Mouse (Mus musculus) spleen, adult 2 months (tissue): ENCODE results near the gene Ifit3. TPM values are rescaled to one million over a fixed set of nuclear protein-coding genes. Genes with fewer than 3 reads are reported as not detected.
"Not testable (repeated sequence)": the region's sequence is repeated elsewhere in the genome, so short reads cannot be mapped to it uniquely, and the experiment has no call there.

Experiments used
- DNase-seq, 2 experiments: peaks; one replicate each; pipeline versions ENCODE4 v3.0.0 to v3.0.0-alpha.2; 2012 to 2021; ENCODE audit warnings: low spot score in 2 of 2, low read depth in 1 of 2
- H3K27ac ChIP-seq: fragments of 200-500 bp; 2 replicates; pipeline ENCODE4 v1.5.1; 2012; ENCODE audit warnings: low read length, inconsistent platforms; ENCODE audit not compliant: insufficient read depth
- H3K27me3 ChIP-seq: fragments of 200-500 bp; 2 replicates; pipeline ENCODE4 v1.6.1; 2012; ENCODE audit warnings: mild to moderate bottlenecking, moderate library complexity, low read length, inconsistent platforms; ENCODE audit not compliant: control insufficient read depth, insufficient read depth
- H3K36me3 ChIP-seq: fragments of 200-500 bp; 2 replicates; pipeline ENCODE4 v1.6.1; 2012; ENCODE audit warnings: mild to moderate bottlenecking, low read length, inconsistent platforms; ENCODE audit not compliant: control insufficient read depth, insufficient read depth
- H3K4me1 ChIP-seq: fragments of 200-500 bp; 2 replicates; pipeline ENCODE4 v1.6.1; 2011; ENCODE audit warnings: inconsistent platforms; ENCODE audit not compliant: control insufficient read depth, insufficient read depth, insufficient read length
- H3K4me3 ChIP-seq: fragments of 200-500 bp; 2 replicates; pipeline ENCODE4 v1.5.1; 2011; ENCODE audit warnings: mild to moderate bottlenecking, inconsistent platforms; ENCODE audit not compliant: insufficient read depth, insufficient read length; ENCODE audit errors: extremely low read depth
- CTCF ChIP-seq: fragments of 200-500 bp; IDR thresholded peaks from 2 replicates; pipeline ENCODE4 v1.5.1; 2011; ENCODE audit warnings: mild to moderate bottlenecking, inconsistent platforms; ENCODE audit not compliant: insufficient read depth, insufficient read length, insufficient replicate concordance; ENCODE audit errors: extremely low read depth
- POLR2A ChIP-seq: fragments of 200-500 bp; IDR thresholded peaks from 2 replicates; pipeline ENCODE4 v1.6.1; 2011; ENCODE audit warnings: low read depth, low read length, inconsistent platforms
- WGBS: fragments of 180-500 bp; shearing (Covaris S2); methylation state at CpG from one replicate; pipeline ENCODE4 v1.1.7; 2018; 5-methylcytosine and 5-hydroxymethylcytosine counted together
- polyA plus RNA-seq: library from polyadenylated mRNA; depleted of rRNA; stranded (reverse); fragments of >200 nt; gene quantifications from 2 replicates; pipeline ENCODE4 v1.2.3, GENCODE M21; 2012

The Ifit3 gene
- polyA plus RNA-seq, 1 experiment = 2.8 TPM

- WGBS = 42% methylated on average over 4 of the region's 4 CpGs
- Histone ChIP-seq H3K36me3 (peaks cover 8% of the 10 kb centered on the region; the same call in 1 of the 2 replicates), H3K4me3 (no peak overlapping the region; the same call in 1 of the 2 replicates), H3K4me1 (peaks cover 10% of the 10 kb centered on the region), H3K27me3 (no peaks in the 10 kb centered on the region), H3K27ac (peak overlapping the region; percentile 41)
- DNase-seq = no peak
- no peak for TF ChIP-seq POLR2A
- no peak for TF ChIP-seq CTCF
Observed at GRCm38 (mm10) chr19:34569896-34570476, 13.3 kb upstream of the Ifit3 start.

- Histone ChIP-seq H3K4me1 (peaks cover 10% of the 10 kb centered on the region), H3K36me3 (peaks cover 8% of the 10 kb centered on the region; the same call in 1 of the 2 replicates), H3K27ac (no peak overlapping the region), H3K27me3 (no peaks in the 10 kb centered on the region), H3K4me3 (no peak overlapping the region)
- 88% methylated on average over 1 of the region's 1 CpGs for WGBS
- TF ChIP-seq CTCF (no peak), POLR2A (no peak)
- DNase-seq = no peak
Observed at GRCm38 (mm10) chr19:34571080-34571479, 12.3 kb upstream of the Ifit3 start.

GRCm38 (mm10) chr19:34573650-34574049 is 9.7 kb upstream of the Ifit3 start:
- TF ChIP-seq CTCF (no peak), POLR2A (no peak)
- WGBS = 95% methylated on average over 5 of the region's 5 CpGs
- Histone ChIP-seq H3K36me3 (peaks cover 8% of the 10 kb centered on the region; the same call in 1 of the 2 replicates), H3K4me3 (no peak overlapping the region), H3K4me1 (peaks cover 10% of the 10 kb centered on the region), H3K27me3 (no peaks in the 10 kb centered on the region), H3K27ac (no peak overlapping the region)
- DNase-seq = no peak

- DNase-seq = no peak
- Histone ChIP-seq H3K36me3 (peaks cover 8% of the 10 kb centered on the region; the same call in 1 of the 2 replicates), H3K27ac (no peak overlapping the region), H3K27me3 (no peaks in the 10 kb centered on the region), H3K4me3 (no peak overlapping the region), H3K4me1 (no peaks in the 10 kb centered on the region)
- 94% methylated on average over 1 of the region's 1 CpGs for WGBS
- TF ChIP-seq POLR2A = no peak
- no peak for TF ChIP-seq CTCF
Observed at GRCm38 (mm10) chr19:34577121-34577520, 6.2 kb upstream of the Ifit3 start.

- 68% methylated on average over 2 of the region's 2 CpGs for WGBS
- H3K27ac ChIP-seq = peak overlapping the region; percentile 57; the same call in 1 of the 2 replicates
- H3K27me3 ChIP-seq, DNase-seq, H3K4me3 ChIP-seq, H3K4me1 ChIP-seq, H3K36me3 ChIP-seq: not testable (repeated sequence)
Observed at GRCm38 (mm10) chr19:34582696-34583095, 635 bp upstream of the Ifit3 start.

- not testable (repeated sequence) for H3K36me3 ChIP-seq, H3K27me3 ChIP-seq, DNase-seq, H3K4me1 ChIP-seq, H3K27ac ChIP-seq, H3K4me3 ChIP-seq
- WGBS = 68% methylated on average over 5 of the region's 5 CpGs
Observed at GRCm38 (mm10) chr19:34585740-34586458, 2.6 kb downstream of the Ifit3 start.

GRCm38 (mm10) chr19:34587898-34588692 is 4.8 kb downstream of the Ifit3 start:
- H3K27ac ChIP-seq = peak overlapping the region; percentile 57; the same call in 1 of the 2 replicates
- not testable (repeated sequence) for H3K4me3 ChIP-seq, H3K27me3 ChIP-seq, H3K36me3 ChIP-seq, DNase-seq, H3K4me1 ChIP-seq
- 64% methylated on average over 8 of the region's 12 CpGs for WGBS
